Comparison of ENCODE assay signal across 14 mouse cellular contexts in the genomic region with DNA sequence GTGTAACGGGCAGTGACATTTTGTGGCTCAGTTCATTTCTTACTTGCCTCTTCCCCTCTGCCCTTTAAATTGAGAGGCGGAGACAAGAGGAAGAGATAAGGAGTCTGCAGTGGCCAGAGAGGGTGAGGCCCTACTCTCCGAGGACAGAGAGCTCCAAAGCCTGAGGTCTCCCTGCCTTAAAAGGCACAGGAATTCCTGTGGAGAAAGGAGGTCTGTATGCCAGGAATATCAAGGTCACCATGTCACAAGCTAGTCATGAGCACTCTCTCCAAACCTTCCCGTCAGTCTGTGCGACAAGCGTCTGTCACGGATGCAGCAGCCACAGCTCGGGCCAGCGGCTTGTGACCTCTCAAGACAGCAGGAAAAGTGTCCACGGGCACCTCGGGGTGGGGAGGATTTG. TPM values are rescaled to one million over a fixed set of nuclear protein-coding genes. Genes with fewer than 3 reads are reported as not detected.
DNase-seq lines count a peak whose midpoint lies in the region; ATAC-seq and TF ChIP-seq lines count a peak whose summit lies in the region.
"Had no signal": no experiment of that assay in that cellular context is flagged by ENCODE, and none has a peak within 500 bp of the region (broad histone marks: within the 10 kb centered on the region; RNA-seq: fewer than 3 reads in every experiment).

No protein-coding gene starts in this region.

- no peaks in the 10 kb centered on the region for H3K9me3 ChIP-seq in lung, embryonic 16.5 days (ENCODE audit: control insufficient read depth, low read length)
- no peaks in the 10 kb centered on the region for H3K9me3 ChIP-seq in heart, embryonic 16.5 days (replicated peaks; ENCODE audit: control insufficient read depth, low read length)
- no peaks in the 10 kb centered on the region for H3K9me3 ChIP-seq in liver, embryonic 16.5 days (replicated peaks; ENCODE audit: control insufficient read depth, low read length)
- H3K9me3 ChIP-seq in stomach, postnatal 0 days (ENCODE audit: control insufficient read depth, low read length): no peaks in the 10 kb centered on the region
- no peaks in the 10 kb centered on the region for H3K9me3 ChIP-seq in kidney, embryonic 16.5 days (ENCODE audit: low read length)
- H3K9me3 ChIP-seq: embryonic facial prominence, embryonic 15.5 days; lung, embryonic 15.5 days had no signal

- no peaks in the 10 kb centered on the region for H3K27me3 ChIP-seq in lung, embryonic 16.5 days (ENCODE audit: control insufficient read depth, insufficient read depth, low read depth, low read length)
- H3K27me3 ChIP-seq in heart, embryonic 16.5 days (ENCODE audit: control insufficient read depth, insufficient read depth, low read length): no peaks in the 10 kb centered on the region
- no peaks in the 10 kb centered on the region for H3K27me3 ChIP-seq in liver, embryonic 16.5 days (ENCODE audit: control insufficient read depth, insufficient read depth, low read depth, low read length)
- no peaks in the 10 kb centered on the region for H3K27me3 ChIP-seq in stomach, postnatal 0 days (ENCODE audit: control insufficient read depth, insufficient read depth, low read length)
- no peaks in the 10 kb centered on the region for H3K27me3 ChIP-seq in kidney, embryonic 16.5 days (ENCODE audit: insufficient read depth, low read length)
- H3K27me3 ChIP-seq: embryonic facial prominence, embryonic 15.5 days; lung, embryonic 15.5 days had no signal

- 12% methylated on average over 11 of the region's 11 CpGs for WGBS in lung, embryonic 16.5 days
- WGBS in heart, embryonic 16.5 days: 15% methylated on average over 11 of the region's 11 CpGs
- WGBS in liver, embryonic 16.5 days (ENCODE audit: insufficient replicate concordance): 28% methylated on average over 11 of the region's 11 CpGs
- 41% methylated on average over 11 of the region's 11 CpGs for WGBS in stomach, postnatal 0 days
- WGBS in kidney, embryonic 16.5 days: 58% methylated on average over 11 of the region's 11 CpGs

- TF ChIP-seq EP300 in stomach, postnatal 0 days (optimal IDR thresholded peaks at IDR 0.05): no peak

- ATAC-seq in lung, embryonic 16.5 days (ENCODE audit: low read depth): 0 out of 2 replicates have a peak, but pooled peaks have one; percentile 18
- peak; percentile 77 for ATAC-seq in heart, embryonic 16.5 days (replicated peaks; ENCODE audit: extremely low read depth, insufficient read depth, low FRiP score)
- peak; percentile 47 for ATAC-seq in liver, embryonic 16.5 days (ENCODE audit: low read depth)
- ATAC-seq in stomach, postnatal 0 days (ENCODE audit: low FRiP score, low TSS enrichment): no peak
- ATAC-seq in kidney, embryonic 16.5 days (ENCODE audit: low FRiP score, low TSS enrichment): no peak
- ATAC-seq: hindbrain, postnatal 0 days had no signal

- no peaks in the 10 kb centered on the region for H3K36me3 ChIP-seq in lung, embryonic 16.5 days (ENCODE audit: control insufficient read depth, insufficient read depth, low read length)
- H3K36me3 ChIP-seq in heart, embryonic 16.5 days (ENCODE audit: control insufficient read depth, insufficient read depth): no peaks in the 10 kb centered on the region
- no peaks in the 10 kb centered on the region for H3K36me3 ChIP-seq in liver, embryonic 16.5 days (ENCODE audit: control insufficient read depth, insufficient read depth)
- H3K36me3 ChIP-seq in stomach, postnatal 0 days (ENCODE audit: control insufficient read depth, insufficient read depth, low read length): no peaks in the 10 kb centered on the region
- H3K36me3 ChIP-seq in kidney, embryonic 16.5 days (ENCODE audit: insufficient read depth, low read length): no peaks in the 10 kb centered on the region
- H3K36me3 ChIP-seq: embryonic facial prominence, embryonic 15.5 days; lung, embryonic 15.5 days had no signal

- no peak overlapping the region; the same call in 1 of the 2 replicates for H3K9ac ChIP-seq in lung, embryonic 16.5 days (ENCODE audit: low read length)
- peak overlapping the region; percentile 43; the same call in 1 of the 2 replicates for H3K9ac ChIP-seq in heart, embryonic 16.5 days (ENCODE audit: low read length)
- H3K9ac ChIP-seq in liver, embryonic 16.5 days (ENCODE audit: low read depth, low read length): no peak overlapping the region
- H3K9ac ChIP-seq in stomach, postnatal 0 days (ENCODE audit: low read length): no peak overlapping the region
- no peak overlapping the region for H3K9ac ChIP-seq in kidney, embryonic 16.5 days (replicated peaks; ENCODE audit: low read length)
- H3K9ac ChIP-seq: embryonic facial prominence, embryonic 15.5 days; lung, embryonic 15.5 days had no signal

- H3K4me1 ChIP-seq in lung, embryonic 16.5 days (replicated peaks; ENCODE audit: control insufficient read depth, insufficient read depth, low read length): peaks cover 15% of the 10 kb centered on the region
- peaks cover 35% of the 10 kb centered on the region for H3K4me1 ChIP-seq in heart, embryonic 16.5 days (ENCODE audit: control insufficient read depth, insufficient read depth, low read length)
- H3K4me1 ChIP-seq in liver, embryonic 16.5 days (ENCODE audit: control insufficient read depth, low read depth, low read length): peaks cover 17% of the 10 kb centered on the region
- H3K4me1 ChIP-seq in stomach, postnatal 0 days (replicated peaks; ENCODE audit: control insufficient read depth, insufficient read depth): no peaks in the 10 kb centered on the region
- peaks cover 18% of the 10 kb centered on the region for H3K4me1 ChIP-seq in kidney, embryonic 16.5 days (ENCODE audit: insufficient read depth, low read length)

- no peak for DNase-seq in lung, postnatal 25 days (ENCODE audit: low spot score)
- peak; percentile 72 for DNase-seq in adrenal gland, postnatal 36 days
- no peak for DNase-seq in frontal cortex, postnatal 10 days (ENCODE audit: low spot score in 2 of 2)
- no peak for DNase-seq in stomach, postnatal 0 days (ENCODE audit: low spot score)
- DNase-seq: cerebellum, adult 11 months had no signal

- TF ChIP-seq CTCF in stomach, postnatal 0 days (IDR thresholded peaks at IDR 0.05; ENCODE audit: low read depth): no peak

- H3K4me3 ChIP-seq in lung, embryonic 16.5 days (ENCODE audit: low read length): no peak overlapping the region
- no peak overlapping the region for H3K4me3 ChIP-seq in heart, embryonic 16.5 days (ENCODE audit: low read length)
- H3K4me3 ChIP-seq in liver, embryonic 16.5 days (ENCODE audit: low read depth, low read length): no peak overlapping the region
- no peak overlapping the region for H3K4me3 ChIP-seq in stomach, postnatal 0 days (ENCODE audit: low read depth, low read length)
- H3K4me3 ChIP-seq in kidney, embryonic 16.5 days (ENCODE audit: low read length): no peak overlapping the region
- H3K4me3 ChIP-seq: embryonic facial prominence, embryonic 15.5 days; lung, embryonic 15.5 days had no signal

- H3K27ac ChIP-seq in lung, embryonic 16.5 days (ENCODE audit: low read length): peak overlapping the region; percentile 17; the same call in 1 of the 2 replicates
- peak overlapping the region; percentile 99 for H3K27ac ChIP-seq in heart, embryonic 16.5 days (ENCODE audit: low read length)
- no peak overlapping the region for H3K27ac ChIP-seq in liver, embryonic 16.5 days (ENCODE audit: low read length)
- H3K27ac ChIP-seq in stomach, postnatal 0 days (replicated peaks): no peak overlapping the region
- H3K27ac ChIP-seq in kidney, embryonic 16.5 days (ENCODE audit: low read length): no peak overlapping the region
- H3K27ac ChIP-seq: embryonic facial prominence, embryonic 15.5 days; hindbrain, postnatal 0 days; lung, embryonic 15.5 days had no signal

- H3K4me2 ChIP-seq in lung, embryonic 16.5 days (ENCODE audit: low read depth, low read length): no peak overlapping the region
- H3K4me2 ChIP-seq in heart, embryonic 16.5 days (ENCODE audit: low read depth, low read length): no peak overlapping the region
- no peak overlapping the region for H3K4me2 ChIP-seq in liver, embryonic 16.5 days (ENCODE audit: low read depth, low read length)
- H3K4me2 ChIP-seq in stomach, postnatal 0 days (replicated peaks; ENCODE audit: low read depth): no peak overlapping the region
- no peak overlapping the region for H3K4me2 ChIP-seq in kidney, embryonic 16.5 days (replicated peaks; ENCODE audit: low read depth, low read length)
- H3K4me2 ChIP-seq: embryonic facial prominence, embryonic 15.5 days; lung, embryonic 15.5 days had no signal

RNA-seq across cellular contexts. Expression of a gene that starts 14.1 kb away (rescaled TPM):
- 0.63 and 1.0 TPM in 2 replicates for polyA plus RNA-seq in lung, embryonic 16.5 days (2015; fragmentation: Nextera tagmentation; extraction: Ambion mirVana)
- total RNA-seq in adrenal gland, postnatal 36 days (2021): not detected
- polyA plus RNA-seq in heart, embryonic 16.5 days (2015; fragmentation: Nextera tagmentation; extraction: Ambion mirVana): 166 and 187 TPM in 2 replicates
- polyA plus RNA-seq in liver, embryonic 16.5 days (2015; fragmentation: Nextera tagmentation; extraction: Ambion mirVana): not detected in 2 replicates
- 20.3 and 20.8 TPM in 2 replicates for polyA plus RNA-seq in stomach, postnatal 0 days (2015; fragmentation: Nextera tagmentation; extraction: Ambion mirVana)
- 2.8 and 3.7 TPM in 2 replicates for polyA plus RNA-seq in kidney, embryonic 16.5 days (2015; fragmentation: Nextera tagmentation; extraction: Ambion mirVana)
- total RNA-seq: layer of hippocampus, adult 18-20 months had no signal
- polyA plus RNA-seq: small intestine, adult 2 months had no signal

RNA-seq across cellular contexts. Expression of a gene that starts 23.9 kb away (rescaled TPM):
- polyA plus RNA-seq in lung, embryonic 16.5 days (2015; fragmentation: Nextera tagmentation; extraction: Ambion mirVana): not detected in 2 replicates
- total RNA-seq in adrenal gland, postnatal 36 days (2021): not detected
- polyA plus RNA-seq in heart, embryonic 16.5 days (2015; fragmentation: Nextera tagmentation; extraction: Ambion mirVana): 0.05 TPM in 1 of 2 replicates, not detected in the other
- not detected in 2 replicates for polyA plus RNA-seq in liver, embryonic 16.5 days (2015; fragmentation: Nextera tagmentation; extraction: Ambion mirVana)
- not detected in 2 replicates for polyA plus RNA-seq in stomach, postnatal 0 days (2015; fragmentation: Nextera tagmentation; extraction: Ambion mirVana)
- polyA plus RNA-seq in kidney, embryonic 16.5 days (2015; fragmentation: Nextera tagmentation; extraction: Ambion mirVana): 0.07 TPM in 1 of 2 replicates, not detected in the other
- total RNA-seq: hindbrain, postnatal 0 days; layer of hippocampus, adult 18-20 months had no signal
- polyA plus RNA-seq: embryonic facial prominence, embryonic 15.5 days; hindbrain, postnatal 0 days; lung, embryonic 15.5 days; small intestine, adult 2 months had no signal

RNA-seq across cellular contexts. Expression of a gene that starts 44.1 kb away (rescaled TPM):
- polyA plus RNA-seq in lung, embryonic 16.5 days (2015; fragmentation: Nextera tagmentation; extraction: Ambion mirVana): 132 and 142 TPM in 2 replicates
- total RNA-seq in adrenal gland, postnatal 36 days (2021): 10 to 100 TPM; 56.5 to 61.6 TPM
- 120 and 124 TPM in 2 replicates for polyA plus RNA-seq in heart, embryonic 16.5 days (2015; fragmentation: Nextera tagmentation; extraction: Ambion mirVana)
- 35.9 and 42.1 TPM in 2 replicates for polyA plus RNA-seq in liver, embryonic 16.5 days (2015; fragmentation: Nextera tagmentation; extraction: Ambion mirVana)
- polyA plus RNA-seq in stomach, postnatal 0 days (2015; fragmentation: Nextera tagmentation; extraction: Ambion mirVana): 119 and 122 TPM in 2 replicates
- polyA plus RNA-seq in kidney, embryonic 16.5 days (2015; fragmentation: Nextera tagmentation; extraction: Ambion mirVana): 101 and 110 TPM in 2 replicates

RNA-seq across cellular contexts. Expression of a gene that starts 53.0 kb away (rescaled TPM):
- 1.3 and 1.4 TPM in 2 replicates for polyA plus RNA-seq in lung, embryonic 16.5 days (2015; fragmentation: Nextera tagmentation; extraction: Ambion mirVana)
- total RNA-seq in adrenal gland, postnatal 36 days (2021): under 1 TPM in 1 of 2 experiments, not detected in 1; 0.16 TPM
- polyA plus RNA-seq in heart, embryonic 16.5 days (2015; fragmentation: Nextera tagmentation; extraction: Ambion mirVana): 1.1 and 1.3 TPM in 2 replicates
- polyA plus RNA-seq in liver, embryonic 16.5 days (2015; fragmentation: Nextera tagmentation; extraction: Ambion mirVana): not detected in 2 replicates
- 29.8 and 37.9 TPM in 2 replicates for polyA plus RNA-seq in stomach, postnatal 0 days (2015; fragmentation: Nextera tagmentation; extraction: Ambion mirVana)
- polyA plus RNA-seq in kidney, embryonic 16.5 days (2015; fragmentation: Nextera tagmentation; extraction: Ambion mirVana): 0.21 TPM in 1 of 2 replicates, not detected in the other
- polyA plus RNA-seq: small intestine, adult 2 months had no signal

Comparison
In these comparisons a context has a peak if more than half of its experiments do, and no peak if none do; other contexts are left out.
1. ATAC-seq: peak in lung, embryonic 16.5 days (single experiment), heart, embryonic 16.5 days (single experiment) and liver, embryonic 16.5 days (single experiment); none in stomach, postnatal 0 days (single experiment) and kidney, embryonic 16.5 days (single experiment).
2. H3K27ac ChIP-seq: peak in lung, embryonic 16.5 days (single experiment) and heart, embryonic 16.5 days (single experiment); none in liver, embryonic 16.5 days (single experiment), stomach, postnatal 0 days (single experiment) and kidney, embryonic 16.5 days (single experiment).
3. DNase-seq: peak in adrenal gland, postnatal 36 days (2 of 2); none in lung, postnatal 25 days (single experiment), frontal cortex, postnatal 10 days (0 of 2) and stomach, postnatal 0 days (single experiment).